Mouse (Mus musculus) MEL (cell line): ENCODE data around the gene Itih4. TPM values are rescaled to one million over a fixed set of nuclear protein-coding genes. Genes with fewer than 3 reads are reported as not detected.
A peak's percentile ranks its signal among the peaks of the same experiment; 100 is the strongest.

Experiments
- DNase-seq: peaks from one replicate; pipeline ENCODE4 v3.0.0; 2011; ENCODE audit warnings: low read depth, low spot score
- H3K27ac ChIP-seq: 2 replicates; pipeline ENCODE4 v1.5.1; 2012; ENCODE audit warnings: low read depth, mild to moderate bottlenecking, control low read depth, low read length, moderate library complexity; ENCODE audit not compliant: control insufficient read depth
- H3K27me3 ChIP-seq, 2 experiments: fragments of 150-350 bp in 1 of 2; sonication (generic) in 1 of 2; 2 replicates each; pipeline ENCODE4 v1.6.1; 2012; ENCODE audit warnings: low read length in 2 of 2, mild to moderate bottlenecking in 2 of 2, improper control_type of control experiment in 1 of 2, moderate library complexity in 1 of 2; ENCODE audit not compliant: insufficient read depth in 2 of 2, control insufficient read depth in 1 of 2
- H3K36me3 ChIP-seq, 2 experiments: 2 replicates each; pipeline ENCODE4 v1.6.1; 2012 to 2014; ENCODE audit warnings: low read length in 2 of 2, improper control_type of control experiment in 1 of 2, inconsistent platforms in 1 of 2, mild to moderate bottlenecking in 1 of 2; ENCODE audit not compliant: insufficient read depth in 2 of 2, control insufficient read depth in 1 of 2
- H3K4me1 ChIP-seq, 2 experiments: fragments of 150-350 bp in 1 of 2; sonication (generic) in 1 of 2; 2 replicates each; pipeline ENCODE4 v1.6.1; 2012; ENCODE audit warnings: low read length in 2 of 2, improper control_type of control experiment in 1 of 2, mild to moderate bottlenecking in 1 of 2; ENCODE audit not compliant: insufficient read depth in 2 of 2, control insufficient read depth in 1 of 2
- H3K4me3 ChIP-seq, 2 experiments: fragments of 150-350 bp in 1 of 2; sonication (generic) in 1 of 2; 2 replicates each; pipeline ENCODE4 v1.5.1; 2012; ENCODE audit warnings: low read depth in 2 of 2, low read length in 2 of 2, mild to moderate bottlenecking in 2 of 2, moderate library complexity in 2 of 2, control low read depth in 1 of 2, improper control_type of control experiment in 1 of 2; ENCODE audit not compliant: control insufficient read depth in 1 of 2, insufficient read depth in 1 of 2
- H3K79me2 ChIP-seq: 2 replicates; pipeline ENCODE4 v1.6.1; 2012; ENCODE audit warnings: mild to moderate bottlenecking, low read length, moderate library complexity; ENCODE audit not compliant: control insufficient read depth, poor library complexity, insufficient read depth
- H3K9ac ChIP-seq: 2 replicates; pipeline ENCODE4 v1.6.1; 2012; ENCODE audit warnings: low read depth, mild to moderate bottlenecking, control low read depth, low read length, moderate library complexity; ENCODE audit not compliant: control insufficient read depth, poor library complexity, severe bottlenecking
- H3K9me3 ChIP-seq: fragments of 150-350 bp; sonication (generic); replicated peaks from 2 replicates; pipeline ENCODE4 v1.6.1; 2012; ENCODE audit warnings: mild to moderate bottlenecking, low read length, improper control_type of control experiment, moderate library complexity; ENCODE audit not compliant: insufficient read depth
- CHD1 ChIP-seq: IDR thresholded peaks from 2 replicates; pipeline ENCODE4 v1.6.1; 2012; ENCODE audit warnings: low read depth, mild to moderate bottlenecking, inconsistent platforms, low read length, improper control_type of control experiment
- E2F4 ChIP-seq: IDR thresholded peaks from 2 replicates; pipeline ENCODE4 v1.6.1; 2011; ENCODE audit warnings: low read depth, low read length, improper control_type of control experiment, borderline replicate concordance
- ELF1 ChIP-seq: IDR thresholded peaks from 2 replicates; pipeline ENCODE4 v1.6.1; 2014; ENCODE audit warnings: low read depth, mild to moderate bottlenecking, inconsistent platforms, low read length, improper control_type of control experiment, moderate library complexity
- ETS1 ChIP-seq: IDR thresholded peaks from 2 replicates; pipeline ENCODE4 v1.6.1; 2012; ENCODE audit warnings: low read depth, mild to moderate bottlenecking, inconsistent platforms, low read length, improper control_type of control experiment, moderate library complexity
- GABPA ChIP-seq: IDR thresholded peaks from 2 replicates; pipeline ENCODE4 v1.6.1; 2012; ENCODE audit warnings: low read depth, mild to moderate bottlenecking, inconsistent platforms, low read length, improper control_type of control experiment, moderate library complexity
- HCFC1 ChIP-seq: IDR thresholded peaks from 2 replicates; pipeline ENCODE4 v1.6.1; 2012; ENCODE audit warnings: low read depth, mild to moderate bottlenecking, inconsistent platforms, low read length, improper control_type of control experiment, moderate library complexity
- KAT2A ChIP-seq: conservative IDR thresholded peaks from 2 replicates; pipeline ENCODE4 v1.6.1; 2012; ENCODE audit warnings: low read depth, low read length, improper control_type of control experiment, inconsistent platforms
- MAFK ChIP-seq: IDR thresholded peaks from 2 replicates; pipeline ENCODE4 v1.6.1; 2011; ENCODE audit warnings: low read depth, mild to moderate bottlenecking, low read length, improper control_type of control experiment, borderline replicate concordance
- MAX ChIP-seq: IDR thresholded peaks from 2 replicates; pipeline ENCODE4 v1.6.1; 2011; ENCODE audit warnings: low read length, improper control_type of control experiment
- MAZ ChIP-seq: IDR thresholded peaks from 2 replicates; pipeline ENCODE4 v1.6.1; 2012; ENCODE audit warnings: low read depth, mild to moderate bottlenecking, inconsistent platforms, low read length, improper control_type of control experiment
- MEF2A ChIP-seq: IDR thresholded peaks from 2 replicates; pipeline ENCODE4 v1.6.1; 2014; ENCODE audit warnings: low read depth, mild to moderate bottlenecking, inconsistent platforms, low read length, improper control_type of control experiment; ENCODE audit not compliant: poor library complexity, insufficient replicate concordance, severe bottlenecking; ENCODE audit errors: extremely low read depth
- MXI1 ChIP-seq: IDR thresholded peaks from 2 replicates; pipeline ENCODE4 v1.6.1; 2011; ENCODE audit warnings: mild to moderate bottlenecking, low read depth, low read length, improper control_type of control experiment
- MYC ChIP-seq: IDR thresholded peaks from 2 replicates; pipeline ENCODE4 v1.6.1; 2011; ENCODE audit warnings: low read depth, mild to moderate bottlenecking, low read length, improper control_type of control experiment, moderate library complexity
- NELFE ChIP-seq: IDR thresholded peaks from 2 replicates; pipeline ENCODE4 v1.6.1; 2011; ENCODE audit warnings: low read depth, low read length, improper control_type of control experiment
- NRF1 ChIP-seq: IDR thresholded peaks from 2 replicates; pipeline ENCODE4 v1.6.1; 2014; ENCODE audit warnings: low read depth, mild to moderate bottlenecking, inconsistent platforms, low read length, improper control_type of control experiment, moderate library complexity; ENCODE audit not compliant: poor library complexity, insufficient read depth, severe bottlenecking
- POLR2A ChIP-seq, 2 experiments: IDR thresholded peaks; 2 replicates each; pipeline ENCODE4 v1.6.1; 2011 to 2012; ENCODE audit warnings: low read length in 2 of 2, mild to moderate bottlenecking in 2 of 2, control low read depth in 1 of 2, improper control_type of control experiment in 1 of 2, low read depth in 1 of 2, moderate library complexity in 1 of 2; ENCODE audit not compliant: control insufficient read depth in 1 of 2, insufficient read depth in 1 of 2, poor library complexity in 1 of 2
- POLR2AphosphoS2 ChIP-seq: IDR thresholded peaks from 2 replicates; pipeline ENCODE4 v1.6.1; 2011; ENCODE audit warnings: low read length, improper control_type of control experiment
- POLR2AphosphoS5 ChIP-seq: IDR thresholded peaks from 2 replicates; pipeline ENCODE4 v1.6.1; 2012; ENCODE audit warnings: low read depth, borderline replicate concordance, mild to moderate bottlenecking, inconsistent platforms, low read length, moderate library complexity, mixed read lengths
- SIN3A ChIP-seq: IDR thresholded peaks from 2 replicates; pipeline ENCODE4 v1.6.1; 2012; ENCODE audit warnings: low read length, improper control_type of control experiment, inconsistent platforms
- TAL1 ChIP-seq: IDR thresholded peaks from 2 replicates; pipeline ENCODE4 v1.6.1; 2012; ENCODE audit warnings: mild to moderate bottlenecking, inconsistent platforms, low read length, moderate library complexity, mixed read lengths
- TCF12 ChIP-seq: IDR thresholded peaks from 2 replicates; pipeline ENCODE4 v1.6.1; 2014; ENCODE audit warnings: low read depth, mild to moderate bottlenecking, inconsistent platforms, low read length, improper control_type of control experiment, moderate library complexity
- ZC3H11A ChIP-seq: IDR thresholded peaks from 2 replicates; pipeline ENCODE4 v1.6.1; 2012; ENCODE audit warnings: low read depth, mild to moderate bottlenecking, inconsistent platforms, low read length, improper control_type of control experiment
- ZMIZ1 ChIP-seq: IDR thresholded peaks from 2 replicates; pipeline ENCODE4 v1.6.1; 2012; ENCODE audit warnings: low read depth, mild to moderate bottlenecking, inconsistent platforms, low read length, improper control_type of control experiment, moderate library complexity
- ZNF384 ChIP-seq: IDR thresholded peaks from 2 replicates; pipeline ENCODE4 v1.6.1; 2012; ENCODE audit warnings: low read depth, mild to moderate bottlenecking, inconsistent platforms, low read length, improper control_type of control experiment
- polyA plus RNA-seq, 2 experiments: library from polyadenylated mRNA; stranded (reverse) in 1 of 2; unstranded in 1 of 2; fragments of >175 nt in 1 of 2; fragments of >200 nt in 1 of 2; gene quantifications; 2 replicates each; pipeline versions ENCODE4 v1.2.1 to v1.2.4; 2012; ENCODE audit warnings: low replicate concordance in 2 of 2, low read depth in 1 of 2; ENCODE audit not compliant: insufficient read length in 2 of 2, insufficient read depth in 1 of 2, missing spikeins in 1 of 2
- total RNA-seq: library from RNA; depleted of rRNA; stranded (reverse); fragments of 300-350 nt; gene quantifications from 2 replicates; pipeline ENCODE4 v1.2.3, GENCODE M21; 2012

Itih4 gene
- total and polyA plus RNA-seq, 3 experiments, result not detected

DNA sequence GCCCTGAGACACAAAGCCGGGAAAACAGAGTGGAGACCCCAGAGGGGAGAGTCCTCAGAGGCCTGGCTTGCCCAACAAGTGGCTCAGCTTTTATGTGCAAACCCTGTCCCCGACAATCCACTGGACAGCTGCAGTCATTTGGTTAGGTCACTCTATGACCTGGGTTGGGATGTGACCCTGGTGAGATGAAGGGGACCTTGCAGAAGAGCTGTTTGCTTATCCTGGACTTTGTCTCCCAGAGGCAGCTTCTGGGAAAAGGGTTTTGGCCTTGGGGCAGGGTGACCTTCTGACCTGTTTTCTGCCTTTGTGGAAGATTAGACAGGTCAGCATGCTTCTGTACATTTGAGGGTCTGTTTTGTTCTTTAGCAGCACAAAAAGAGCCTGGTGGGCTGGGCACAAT, 58.5 kb downstream of the Itih4 start:
- H3K4me1 ChIP-seq, result 0 out of 4 replicates have a peak, but pooled peaks cover 0 to 3% of the 10 kb centered on the region in 2 experiments
- no peaks in the 10 kb centered on the region for H3K9me3 ChIP-seq
- H3K27ac ChIP-seq, result no peak overlapping the region
- H3K9ac ChIP-seq, result no peak overlapping the region
- no peaks in the 10 kb centered on the region for H3K79me2 ChIP-seq
- DNase-seq, result no peak
- H3K4me3 ChIP-seq, result no peak overlapping the region
- no peaks in the 10 kb centered on the region for H3K36me3 ChIP-seq
- H3K27me3 ChIP-seq, result 0 out of 4 replicates have a peak, but pooled peaks cover 0 to 3% of the 10 kb centered on the region in 2 experiments
- TF ChIP-seq TCF12, result no peak
- TF ChIP-seq MAFK, result no peak
- no peak for TF ChIP-seq HCFC1
- TF ChIP-seq, all 39 proteins: peak for 0

DNA sequence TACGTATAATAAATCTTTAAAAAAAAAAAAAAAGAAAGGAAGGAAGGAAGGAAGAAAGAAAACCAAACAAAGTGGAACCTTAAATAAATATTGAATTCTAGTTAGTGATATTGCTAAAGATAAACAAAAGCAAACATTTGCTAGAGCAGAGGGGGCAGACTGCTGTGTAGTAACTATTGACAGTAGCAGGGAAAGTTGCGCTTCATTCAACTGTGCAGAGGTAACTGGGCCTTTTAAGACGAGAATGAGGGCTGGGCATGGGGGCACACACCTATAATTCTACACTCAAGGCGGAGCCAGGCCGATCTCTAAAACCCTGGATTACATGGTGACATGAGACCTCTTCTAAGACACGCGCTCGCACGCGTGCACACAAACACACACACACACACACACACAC, 63.7 kb downstream of the Itih4 start:
- Histone ChIP-seq H3K9me3 (no peaks in the 10 kb centered on the region), H3K4me1 (peaks cover 0 to 3% of the 10 kb centered on the region in 2 experiments; a peak in 3 of 4 replicates), H3K9ac (no peak overlapping the region), H3K27ac (no peak overlapping the region), H3K36me3 (0 out of 4 replicates have a peak, but pooled peaks cover 0 to 2% of the 10 kb centered on the region in 2 experiments), H3K79me2 (no peaks in the 10 kb centered on the region; the same call in 1 of the 2 replicates), H3K27me3 (no peaks in the 10 kb centered on the region), H3K4me3 (no peak overlapping the region)
- TF ChIP-seq GABPA (no peak), ZNF384 (peak; percentile 42; the same call in 1 of the 2 replicates), E2F4 (no peak)
- DNase-seq, result no peak

DNA sequence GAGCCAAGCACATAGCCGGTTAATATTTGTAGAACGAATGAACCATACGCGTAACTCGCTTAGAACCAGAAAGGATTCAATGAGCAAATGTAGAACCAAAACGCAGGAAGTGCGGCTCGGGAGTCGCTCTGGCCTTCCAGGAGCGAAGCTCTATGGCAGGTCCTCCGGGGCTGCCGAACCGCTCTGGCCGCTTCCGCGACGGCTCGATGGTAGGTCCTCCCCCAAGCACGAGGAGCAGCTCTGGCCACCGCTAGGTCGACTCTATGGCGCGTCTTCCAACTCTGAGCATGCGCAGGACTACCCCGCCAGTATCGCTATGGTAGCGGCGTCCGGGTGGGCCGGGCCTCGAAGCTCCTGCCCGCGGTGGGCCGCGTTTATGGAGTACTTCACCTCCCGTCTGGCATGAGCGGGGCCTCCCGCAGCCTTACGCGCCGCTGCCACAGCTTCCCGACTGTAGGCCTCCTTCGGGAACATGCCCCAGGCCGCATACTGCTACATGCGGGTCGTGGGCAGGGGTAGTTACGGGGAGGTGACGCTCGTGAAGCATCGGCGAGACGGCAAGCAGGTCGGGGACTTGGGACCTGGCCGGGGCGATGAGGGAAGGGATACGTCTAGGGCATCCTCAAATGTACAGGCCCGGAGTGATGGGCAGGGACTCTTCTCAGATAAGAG, 65.0 kb downstream of the Itih4 start, which contains the start of gene Nek4:
Gene Nek4 (plus strand): TSS at position 224 of the 672 bp plus-strand sequence.
- Histone ChIP-seq H3K4me3 (peak within 1 kb of the TSS; percentile 75 to 85), H3K9me3 (no peaks in the 10 kb centered on the region), H3K27ac (peak within 1 kb of the TSS; percentile 86), H3K9ac (peak within 1 kb of the TSS; percentile 81), H3K4me1 (peaks cover 0 to 3% of the 10 kb centered on the region in 2 experiments; a peak in 3 of 4 replicates), H3K79me2 (no peaks in the 10 kb centered on the region; the same call in 1 of the 2 replicates), H3K36me3 (0 out of 4 replicates have a peak, but pooled peaks cover 0 to 2% of the 10 kb centered on the region in 2 experiments), H3K27me3 (no peaks in the 10 kb centered on the region)
- DNase-seq, result peak; percentile 98
- TF ChIP-seq MXI1, result peak; percentile 86
- TF ChIP-seq ELF1, result peak; percentile 94
- peak; percentile 53 to 90; a peak in 3 of 4 replicates for TF ChIP-seq POLR2A (IDR thresholded peaks at IDR 0.05; ENCODE audit: control insufficient read depth in 1 of 2, insufficient read depth in 1 of 2, low read depth in 1 of 2, low read length in 2 of 2, poor library complexity in 1 of 2)
- TF ChIP-seq MAX, result peak; percentile 93
- peak; percentile 61 for TF ChIP-seq ETS1
- no peak for TF ChIP-seq CHD1
- peak; percentile 73; the same call in 1 of the 2 replicates for TF ChIP-seq KAT2A
- peak; percentile 93 for TF ChIP-seq ZMIZ1
- TF ChIP-seq MYC, result peak; percentile 96
- peak; percentile 96 for TF ChIP-seq POLR2AphosphoS2
- TF ChIP-seq NELFE, result peak; percentile 97
- TF ChIP-seq TCF12, result peak; percentile 80
- 0 out of 2 replicates have a peak, but pooled peaks have one; percentile 5 for TF ChIP-seq MEF2A
- no peak for TF ChIP-seq TAL1
- TF ChIP-seq MAZ, result peak; percentile 72; the same call in 1 of the 2 replicates
- TF ChIP-seq POLR2AphosphoS5, result no peak
- peak; percentile 95 for TF ChIP-seq NRF1
- no peak for TF ChIP-seq ZC3H11A
- peak; percentile 94 for TF ChIP-seq SIN3A
